8 mouse cellular contexts compared by ENCODE assay signal in the genomic region with DNA sequence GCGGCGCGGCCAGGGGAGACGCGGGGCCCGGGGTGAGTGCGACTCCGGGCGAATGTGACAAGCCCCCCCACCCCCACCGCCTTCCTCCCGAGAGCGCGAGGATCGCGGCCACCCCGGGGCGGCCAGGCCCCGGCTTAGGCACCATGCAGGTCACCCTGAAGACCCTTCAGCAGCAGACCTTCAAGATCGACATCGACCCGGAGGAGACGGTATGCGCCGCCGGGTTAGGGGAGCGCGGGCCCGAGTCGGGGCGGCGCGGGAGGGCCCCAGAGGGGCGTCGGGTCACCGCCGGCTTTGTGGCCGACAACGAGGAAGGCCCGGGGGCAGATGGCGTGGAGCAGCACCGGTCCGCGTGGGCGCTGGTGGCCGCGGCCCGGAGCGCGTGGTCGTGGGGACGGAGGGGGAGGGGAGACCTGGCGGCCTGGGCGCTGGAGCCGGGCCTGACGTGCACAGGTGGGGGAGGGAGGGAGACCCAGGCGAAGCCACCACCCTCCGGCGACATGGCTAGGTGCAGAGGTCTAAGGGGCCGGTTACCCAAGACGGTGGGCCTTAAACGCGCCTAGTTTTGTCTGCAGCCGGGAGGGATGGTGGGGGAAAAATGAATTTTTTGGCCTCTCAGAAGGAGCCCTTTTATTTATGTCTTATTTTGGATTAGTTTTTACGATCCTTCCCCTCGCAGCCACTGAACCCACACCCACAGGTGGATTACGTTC. TPM values are rescaled to one million over a fixed set of nuclear protein-coding genes. Genes with fewer than 3 reads are reported as not detected.
DNase-seq lines count a peak whose midpoint lies in the region; ATAC-seq and TF ChIP-seq lines count a peak whose summit lies in the region.

No protein-coding gene starts in this region.

- no peaks in the 10 kb centered on the region for H3K36me3 ChIP-seq in forebrain, embryonic 11.5 days (ENCODE audit: control insufficient read depth, insufficient read depth, low read length)
- H3K36me3 ChIP-seq in hindbrain, embryonic 14.5 days (replicated peaks; ENCODE audit: control insufficient read depth, insufficient read depth): peaks cover 4% of the 10 kb centered on the region; the same call in 1 of the 2 replicates
- no peaks in the 10 kb centered on the region for H3K36me3 ChIP-seq in limb, embryonic 13.5 days
- H3K36me3 ChIP-seq in midbrain, embryonic 11.5 days (ENCODE audit: control insufficient read depth, insufficient read depth, low read length): no peaks in the 10 kb centered on the region
- H3K36me3 ChIP-seq in spleen, adult 2 months (ENCODE audit: control insufficient read depth, insufficient read depth, low read length): no peaks in the 10 kb centered on the region

- TF ChIP-seq CTCF in spleen, adult 2 months (IDR thresholded peaks at IDR 0.05; ENCODE audit: extremely low read depth, insufficient read depth, insufficient read length, insufficient replicate concordance): no peak

- H3K9me3 ChIP-seq in forebrain, embryonic 11.5 days (ENCODE audit: control insufficient read depth, low read length): no peaks in the 10 kb centered on the region
- H3K9me3 ChIP-seq in hindbrain, embryonic 14.5 days (ENCODE audit: control insufficient read depth, low read length): no peaks in the 10 kb centered on the region
- no peaks in the 10 kb centered on the region for H3K9me3 ChIP-seq in limb, embryonic 13.5 days
- no peaks in the 10 kb centered on the region for H3K9me3 ChIP-seq in midbrain, embryonic 11.5 days (ENCODE audit: control insufficient read depth, low read length)

- peak; percentile 61 for DNase-seq in embryo, embryonic 10 days (ENCODE audit: low spot score)
- no peak for DNase-seq in embryo, embryonic 9.5 days (ENCODE audit: extremely low spot score)
- peak; percentile 45 for DNase-seq in adrenal gland, adult 8-10 months
- peak; percentile 84 for DNase-seq in forebrain, embryonic 11.5 days (ENCODE audit: low spot score)
- DNase-seq in hindbrain, embryonic 14.5 days (ENCODE audit: low spot score): peak; percentile 44
- peak; percentile 95 for DNase-seq in midbrain, embryonic 11.5 days (ENCODE audit: low spot score, missing footprints)
- DNase-seq in spleen, adult 2 months (ENCODE audit: low read depth in 1 of 2, low spot score in 2 of 2): peak; percentile 22 to 52

- 0 out of 2 replicates have a peak, but pooled peaks cover 5% of the 10 kb centered on the region for H3K4me1 ChIP-seq in forebrain, embryonic 11.5 days (replicated peaks; ENCODE audit: control insufficient read depth, insufficient read depth, low read length)
- H3K4me1 ChIP-seq in hindbrain, embryonic 14.5 days (replicated peaks; ENCODE audit: control insufficient read depth, insufficient read depth, low read length): peaks cover 26% of the 10 kb centered on the region
- H3K4me1 ChIP-seq in limb, embryonic 13.5 days: peaks cover 23% of the 10 kb centered on the region
- peaks cover 14% of the 10 kb centered on the region for H3K4me1 ChIP-seq in midbrain, embryonic 11.5 days (ENCODE audit: control insufficient read depth, insufficient read depth, low read length)
- peaks cover 8% of the 10 kb centered on the region for H3K4me1 ChIP-seq in spleen, adult 2 months (ENCODE audit: control insufficient read depth, insufficient read depth, insufficient read length)

- H3K27ac ChIP-seq in forebrain, embryonic 11.5 days (ENCODE audit: low read depth, low read length): peak overlapping the region; percentile 90
- peak overlapping the region; percentile 94 for H3K27ac ChIP-seq in hindbrain, embryonic 14.5 days
- H3K27ac ChIP-seq in limb, embryonic 13.5 days: peak overlapping the region; percentile 89
- H3K27ac ChIP-seq in midbrain, embryonic 11.5 days (ENCODE audit: low read depth, low read length): peak overlapping the region; percentile 92
- H3K27ac ChIP-seq in spleen, adult 2 months (ENCODE audit: insufficient read depth, low read length): peak overlapping the region; percentile 91

- H3K4me2 ChIP-seq in forebrain, embryonic 11.5 days (ENCODE audit: low read depth, low read length, severe bottlenecking): peak overlapping the region; percentile 80
- peak overlapping the region; percentile 90 for H3K4me2 ChIP-seq in hindbrain, embryonic 14.5 days (replicated peaks)
- H3K4me2 ChIP-seq in limb, embryonic 13.5 days (replicated peaks): peak overlapping the region; percentile 76
- H3K4me2 ChIP-seq in midbrain, embryonic 11.5 days: peak overlapping the region; percentile 62

- under 1% methylated on average over 63 of the region's 66 CpGs for WGBS in forebrain, embryonic 11.5 days
- WGBS in hindbrain, embryonic 14.5 days: under 1% methylated on average over 62 of the region's 66 CpGs
- under 1% methylated on average over 57 of the region's 66 CpGs for WGBS in limb, embryonic 13.5 days
- under 1% methylated on average over 61 of the region's 66 CpGs for WGBS in midbrain, embryonic 11.5 days
- under 1% methylated on average over 60 of the region's 66 CpGs for WGBS in spleen, adult 2 months

- H3K9ac ChIP-seq in forebrain, embryonic 11.5 days (ENCODE audit: low read length): peak overlapping the region; percentile 96
- H3K9ac ChIP-seq in hindbrain, embryonic 14.5 days: peak overlapping the region; percentile 97
- H3K9ac ChIP-seq in limb, embryonic 13.5 days: peak overlapping the region; percentile 95
- peak overlapping the region; percentile 95 for H3K9ac ChIP-seq in midbrain, embryonic 11.5 days (ENCODE audit: low read length)

- H3K4me3 ChIP-seq in forebrain, embryonic 11.5 days (ENCODE audit: low read depth, low read length): peak overlapping the region; percentile 96
- peak overlapping the region; percentile 98 for H3K4me3 ChIP-seq in hindbrain, embryonic 14.5 days (replicated peaks; ENCODE audit: low read length)
- H3K4me3 ChIP-seq in limb, embryonic 13.5 days: peak overlapping the region; percentile 99
- H3K4me3 ChIP-seq in midbrain, embryonic 11.5 days (ENCODE audit: low read depth, low read length): peak overlapping the region; percentile 98
- H3K4me3 ChIP-seq in spleen, adult 2 months (ENCODE audit: extremely low read depth, insufficient read depth, insufficient read length): peak overlapping the region; percentile 94

- TF ChIP-seq POLR2A in spleen, adult 2 months (IDR thresholded peaks at IDR 0.05; ENCODE audit: low read depth, low read length): no peak

- ATAC-seq in forebrain, embryonic 11.5 days (replicated peaks; ENCODE audit: low FRiP score): peak; percentile 67
- peak; percentile 62 for ATAC-seq in hindbrain, embryonic 14.5 days (ENCODE audit: low FRiP score)
- peak; percentile 64; the same call in 1 of the 2 replicates for ATAC-seq in limb, embryonic 13.5 days (ENCODE audit: low FRiP score, low read depth)
- ATAC-seq in midbrain, embryonic 11.5 days (ENCODE audit: low FRiP score): peak; percentile 57

- no peaks in the 10 kb centered on the region for H3K27me3 ChIP-seq in forebrain, embryonic 11.5 days (ENCODE audit: control insufficient read depth, insufficient read depth, low read length)
- no peaks in the 10 kb centered on the region for H3K27me3 ChIP-seq in hindbrain, embryonic 14.5 days (ENCODE audit: control insufficient read depth, insufficient read depth, low read length)
- no peaks in the 10 kb centered on the region for H3K27me3 ChIP-seq in limb, embryonic 13.5 days
- H3K27me3 ChIP-seq in midbrain, embryonic 11.5 days (ENCODE audit: control insufficient read depth, insufficient read depth, low read length): no peaks in the 10 kb centered on the region
- H3K27me3 ChIP-seq in spleen, adult 2 months (ENCODE audit: control insufficient read depth, insufficient read depth, low read length): no peaks in the 10 kb centered on the region

RNA-seq across cellular contexts. Expression of a gene that starts 0.5 kb away (rescaled TPM):
- 100 to 1,000 TPM; 124 to 153 (median 132) TPM for total RNA-seq in adrenal gland, adult 8-10 months (2022)
- 83.4 and 96.6 TPM in 2 replicates for polyA plus RNA-seq in forebrain, embryonic 11.5 days (2014; fragmentation: Nextera tagmentation; extraction: Ambion mirVana)
- 80.9 and 94.1 TPM in 2 replicates for polyA plus RNA-seq in hindbrain, embryonic 14.5 days (2014; fragmentation: Nextera tagmentation; extraction: Ambion mirVana)
- polyA plus RNA-seq in limb, embryonic 13.5 days (2015; fragmentation: Nextera tagmentation; extraction: Ambion mirVana): 79.1 and 90.8 TPM in 2 replicates
- polyA plus RNA-seq in midbrain, embryonic 11.5 days (2014; fragmentation: Nextera tagmentation; extraction: Ambion mirVana): 95.5 and 104 TPM in 2 replicates
- 119 and 243 TPM in 2 replicates for polyA plus RNA-seq in spleen, adult 2 months (2012; rRNA removed)
